Mouse (Mus musculus): ENCODE results near the gene Plin2. TPM values are rescaled to one million over a fixed set of nuclear protein-coding genes. Genes with fewer than 3 reads are reported as not detected.
"Not testable (repeated sequence)": the region's sequence is repeated elsewhere in the genome, so short reads cannot be mapped to it uniquely, and the experiment has no call there.

Plin2 gene
- total RNA-seq, 1 experiment from 2014 or later, result 151 TPM

GRCm38 (mm10) chr4:86651686-86652384 is 18.0 kb downstream of the Plin2 start:
- ATAC-seq (ENCODE audit: extremely low read depth, insufficient number of reproducible peaks, low FRiP score, poor library complexity, severe bottlenecking), result 0 out of 2 replicates have a peak, but pooled peaks have one; percentile 33

DNA sequence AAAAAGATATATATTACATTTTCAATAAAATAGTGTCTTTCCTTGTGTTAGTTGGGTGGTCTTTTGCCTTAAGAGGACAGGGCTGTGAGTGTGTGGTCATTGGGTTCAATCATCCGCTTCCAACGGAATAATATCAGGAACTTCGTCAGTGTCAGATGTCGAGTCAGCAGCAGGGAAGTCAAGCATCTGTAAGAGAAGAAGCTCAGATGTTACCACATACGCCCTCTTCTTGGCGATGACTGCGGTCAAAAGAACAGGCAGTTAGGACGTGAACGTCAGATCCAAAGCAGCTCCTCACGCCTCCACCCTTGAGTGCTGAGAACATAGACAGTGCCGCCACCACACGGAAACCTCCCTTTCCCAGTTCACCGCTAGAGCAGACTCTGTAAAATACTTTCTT is 21.5 kb downstream of the Plin2 start:
- not testable (repeated sequence) for ATAC-seq (ENCODE audit: extremely low read depth, insufficient number of reproducible peaks, low FRiP score, poor library complexity, severe bottlenecking)

DNA sequence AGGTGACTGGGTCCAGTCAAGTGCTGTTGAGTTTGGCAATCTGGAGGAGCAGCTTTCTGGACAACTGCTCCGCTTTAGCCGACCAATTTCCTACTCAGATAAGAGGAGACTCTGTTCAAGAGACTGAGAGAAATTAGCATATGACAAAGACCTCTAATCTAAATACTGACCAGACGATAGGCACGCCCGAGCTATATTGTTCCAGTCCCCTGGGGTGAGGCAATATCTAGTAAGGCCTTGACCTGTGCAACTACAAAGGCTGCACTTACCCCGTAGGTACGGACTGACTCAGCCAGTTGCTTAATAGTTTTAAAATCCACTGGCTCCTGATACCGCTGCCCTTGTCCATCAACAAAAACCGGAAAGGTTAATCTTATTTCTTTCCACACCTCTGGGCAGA is 32.3 kb downstream of the Plin2 start:
- not testable (repeated sequence) for ATAC-seq (ENCODE audit: extremely low read depth, insufficient number of reproducible peaks, low FRiP score, poor library complexity, severe bottlenecking)

- not testable (repeated sequence) for ATAC-seq (ENCODE audit: extremely low read depth, insufficient number of reproducible peaks, low FRiP score, poor library complexity, severe bottlenecking)
Measured at GRCm38 (mm10) chr4:86634873-86635272, 35.0 kb downstream of the Plin2 start.

DNA sequence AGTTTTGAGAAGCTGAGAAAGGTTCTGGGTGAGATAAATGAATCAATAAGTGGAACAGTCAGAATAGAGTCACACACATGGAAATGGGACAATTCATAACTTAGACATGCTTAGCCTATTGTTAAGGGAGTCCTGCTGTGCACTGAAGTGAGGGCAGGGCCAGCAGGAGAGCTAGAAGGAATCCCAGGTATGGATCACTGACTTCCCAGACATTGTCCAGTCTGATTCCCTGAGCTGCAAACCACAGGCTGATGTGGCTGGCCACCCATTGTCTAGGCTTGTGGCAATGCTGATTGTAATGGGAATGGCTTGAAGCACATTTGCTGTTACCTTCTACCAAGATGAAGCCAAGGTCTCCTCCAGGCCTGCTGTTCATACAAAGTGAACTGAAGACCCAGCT is 35.5 kb downstream of the Plin2 start:
- not testable (repeated sequence) for ATAC-seq (ENCODE audit: extremely low read depth, insufficient number of reproducible peaks, low FRiP score, poor library complexity, severe bottlenecking)

DNA sequence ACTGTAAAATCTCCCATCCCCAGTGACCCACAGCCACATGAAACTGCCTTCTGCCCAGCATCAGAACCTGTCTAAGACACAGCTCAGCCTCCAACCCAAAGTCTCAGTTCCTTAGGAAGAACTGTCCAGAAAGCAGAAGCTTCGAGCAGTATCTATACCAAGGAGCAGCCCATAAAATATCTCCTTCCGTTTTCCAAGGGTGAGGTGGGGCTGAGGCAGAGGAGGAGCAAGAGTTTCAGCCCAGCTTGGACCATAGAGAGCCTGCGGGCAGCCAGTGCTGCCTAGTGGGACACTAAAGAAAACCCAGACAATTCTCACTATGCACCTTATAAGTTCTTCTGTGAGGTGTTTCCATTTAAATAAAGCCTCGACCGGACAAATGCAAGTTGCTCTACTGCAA is 37.3 kb downstream of the Plin2 start:
- ATAC-seq (ENCODE audit: extremely low read depth, insufficient number of reproducible peaks, low FRiP score, poor library complexity, severe bottlenecking), result peak; percentile 58

DNA sequence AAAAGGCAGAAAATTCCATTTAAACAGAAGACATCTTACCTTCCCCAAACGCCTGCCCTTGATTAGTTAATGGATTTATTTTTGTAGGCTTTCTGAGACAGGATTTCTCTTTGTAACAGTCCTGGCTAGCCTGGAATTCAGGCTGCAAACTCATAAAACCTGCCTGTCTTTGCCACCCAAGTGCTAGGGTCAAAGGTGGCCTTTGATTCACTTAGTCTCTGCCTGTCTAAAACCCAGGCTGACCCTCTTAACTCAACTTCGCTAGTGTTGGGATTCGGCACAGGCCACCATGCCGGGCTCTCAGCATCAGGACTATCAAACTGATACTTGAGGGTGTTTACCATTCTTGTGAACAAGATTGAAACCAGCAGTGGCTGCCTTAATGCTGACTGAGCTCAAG is 38.0 kb downstream of the Plin2 start:
- ATAC-seq (ENCODE audit: extremely low read depth, insufficient number of reproducible peaks, low FRiP score, poor library complexity, severe bottlenecking), result no peak

DNA sequence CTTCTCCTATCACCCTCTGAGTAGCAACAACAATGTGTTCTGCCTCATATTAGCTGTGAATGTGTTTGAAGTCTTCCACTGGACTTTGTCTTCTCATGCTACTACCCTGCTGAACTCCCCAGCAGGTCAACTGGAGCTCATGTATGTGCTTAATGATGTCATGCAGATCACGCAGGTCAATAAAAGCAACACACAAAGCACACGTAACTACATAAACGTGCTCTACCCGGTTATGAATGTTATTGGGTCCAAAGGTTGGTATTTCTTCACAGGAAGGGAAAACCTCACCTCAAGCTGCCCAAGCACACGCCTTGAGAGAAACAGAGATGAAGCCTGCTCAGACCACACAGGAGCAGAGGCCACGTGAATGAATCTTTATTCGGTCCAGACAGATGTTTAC is 43.4 kb downstream of the Plin2 start:
- ATAC-seq (ENCODE audit: extremely low read depth, insufficient number of reproducible peaks, low FRiP score, poor library complexity, severe bottlenecking), result not testable (repeated sequence)

GRCm38 (mm10) chr4:86625463-86625862 is 44.4 kb downstream of the Plin2 start:
- no peak for ATAC-seq (ENCODE audit: extremely low read depth, insufficient number of reproducible peaks, low FRiP score, poor library complexity, severe bottlenecking)

GRCm38 (mm10) chr4:86622532-86622931 is 47.3 kb downstream of the Plin2 start:
- ATAC-seq (ENCODE audit: extremely low read depth, insufficient number of reproducible peaks, low FRiP score, poor library complexity, severe bottlenecking), result not testable (repeated sequence)

DNA sequence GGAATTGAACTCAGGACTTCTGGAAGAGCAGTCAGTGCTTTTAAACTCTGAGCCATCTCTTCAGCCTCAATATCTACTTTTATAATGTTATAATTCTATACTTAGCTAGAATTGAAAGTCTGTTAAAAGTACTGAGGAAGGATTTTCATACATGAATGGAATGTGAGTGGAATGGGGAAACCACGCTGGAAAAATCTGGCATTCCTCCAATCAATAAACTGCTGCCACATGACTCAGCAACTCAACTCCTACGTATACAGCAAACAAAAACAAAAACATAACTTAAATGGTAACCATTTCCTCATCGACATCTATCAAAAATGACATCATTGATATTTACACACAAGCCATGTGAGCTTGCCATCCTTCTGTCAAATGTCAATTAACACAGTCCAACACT is 47.7 kb downstream of the Plin2 start:
- no peak for ATAC-seq (ENCODE audit: extremely low read depth, insufficient number of reproducible peaks, low FRiP score, poor library complexity, severe bottlenecking)

GRCm38 (mm10) chr4:86620506-86620905 is 49.4 kb downstream of the Plin2 start:
- no peak for ATAC-seq (ENCODE audit: extremely low read depth, insufficient number of reproducible peaks, low FRiP score, poor library complexity, severe bottlenecking)

GRCm38 (mm10) chr4:86612289-86612620 is 57.6 kb downstream of the Plin2 start:
- no peak for ATAC-seq (ENCODE audit: extremely low read depth, insufficient number of reproducible peaks, low FRiP score, poor library complexity, severe bottlenecking)

DNA sequence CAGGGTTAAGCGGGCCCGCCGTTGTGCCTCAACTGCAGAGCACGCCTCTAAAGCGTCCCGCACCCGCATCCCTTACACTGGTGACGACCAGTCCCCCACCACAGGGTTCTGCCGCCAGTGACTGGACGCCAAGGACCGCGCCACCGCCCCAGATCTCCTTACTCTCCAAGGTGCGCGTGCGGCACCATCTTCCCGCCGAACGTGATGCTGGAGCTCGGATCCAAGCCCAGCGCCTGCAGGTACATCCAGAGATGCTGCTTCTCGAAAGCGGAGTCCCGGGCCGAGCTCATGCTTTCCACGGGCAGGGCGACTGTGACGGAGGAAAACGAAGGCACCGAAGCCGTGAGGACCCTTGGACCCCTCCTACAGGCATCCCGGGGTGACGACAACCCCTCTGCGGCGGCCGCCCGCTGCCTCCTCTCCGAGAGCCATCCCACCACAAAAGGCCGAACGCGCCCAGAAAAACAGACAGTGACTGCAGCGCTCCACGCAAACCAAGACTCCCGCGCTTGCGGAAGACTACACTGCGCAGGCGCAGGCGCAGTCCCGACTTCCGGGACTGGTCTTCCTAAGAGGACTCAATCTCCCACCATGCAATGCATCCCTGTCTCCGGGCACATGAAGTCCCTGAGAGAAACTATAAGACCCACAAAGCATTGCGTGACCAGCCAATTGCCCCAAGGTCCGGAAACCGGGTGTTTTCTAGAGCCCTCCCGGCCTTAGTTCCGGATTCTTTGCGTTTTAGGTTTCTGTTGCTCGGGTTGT is 58.2 kb downstream of the Plin2 start, which contains the start of gene Haus6:
Gene Haus6, minus strand, starts transcription at position 532 of the 765 bp plus-strand sequence.
- ATAC-seq (ENCODE audit: extremely low read depth, insufficient number of reproducible peaks, low FRiP score, poor library complexity, severe bottlenecking), result peak; percentile 100

Other genes with a start within 250 kb of the Plin2 start
- not detected in 2 replicates for gene Saxo1, start 111.7 kb downstream of the Plin2 start, total RNA-seq (2017)
- gene Rraga, start 94.4 kb downstream of the Plin2 start, total RNA-seq (2017), result 19.4 and 21.8 TPM in 2 replicates
- 17.3 and 18.6 TPM in 2 replicates for gene Haus6, start 58.0 kb downstream of the Plin2 start, total RNA-seq (2017)
- 22.8 and 23.3 TPM in 2 replicates for gene Dennd4c, start 78.5 kb upstream of the Plin2 start, total RNA-seq (2017)
- gene Rps6, start 187.4 kb upstream of the Plin2 start, total RNA-seq (2017), result 617 and 655 TPM in 2 replicates
- gene Acer2, start 204.3 kb upstream of the Plin2 start, total RNA-seq (2017), result 1.4 and 1.8 TPM in 2 replicates